Mouse (Mus musculus) lung, adult 2 months (tissue): ENCODE results near the gene Zfp668.

Experiments
- CTCF ChIP-seq: fragments of 200-500 bp; IDR thresholded peaks from 2 replicates; pipeline ENCODE4 v1.5.1; 2011; ENCODE audit warnings: mild to moderate bottlenecking, low read length, control low read depth; ENCODE audit not compliant: insufficient read depth
- POLR2A ChIP-seq: fragments of 200-500 bp; IDR thresholded peaks from 2 replicates; pipeline ENCODE4 v1.6.1; 2011; ENCODE audit warnings: low read depth, mild to moderate bottlenecking, control low read depth, low read length, borderline replicate concordance; ENCODE audit errors: extremely low read depth

DNA sequence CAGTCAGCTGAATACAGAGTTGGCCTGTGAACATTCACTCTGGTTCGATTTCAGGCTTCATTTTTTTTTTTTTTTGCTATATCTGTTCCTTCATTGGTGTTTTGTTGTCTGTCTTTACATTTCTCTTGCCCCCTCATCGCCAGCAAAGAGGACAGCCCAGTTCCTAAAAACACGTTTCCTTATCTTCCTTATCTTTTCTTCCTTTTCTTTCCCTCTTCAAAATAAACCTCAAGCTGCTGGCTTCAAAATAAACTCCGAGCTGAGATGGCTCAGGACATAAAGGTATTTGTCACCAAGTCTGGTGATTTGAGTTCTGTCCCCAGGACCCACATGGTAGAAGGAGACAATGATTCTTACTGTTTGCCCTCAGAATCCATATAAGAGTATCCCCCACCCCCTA is 36.3 kb upstream of the Zfp668 start:
- no peak for TF ChIP-seq CTCF
- TF ChIP-seq POLR2A: peak; percentile 9; the same call in 1 of the 2 replicates
